Mouse (Mus musculus) midbrain, embryonic 13.5 days (tissue): ENCODE data around the gene 3110040N11Rik. TPM values are rescaled to one million over a fixed set of nuclear protein-coding genes. Genes with fewer than 3 reads are reported as not detected.

Experiments
- ATAC-seq: fragments of 200-750 bp; cut with Nextera tagmentation; 2 replicates; pipeline ENCODE4 v1.8.0; 2017; ENCODE audit warnings: mild to moderate bottlenecking, moderate TSS enrichment, moderate library complexity
- H3K27ac ChIP-seq: fragments of 300-500 bp; sonication (generic); 2 replicates; pipeline ENCODE4 v1.5.1; 2015; ENCODE audit warnings: inconsistent platforms, mild to moderate bottlenecking, moderate library complexity
- H3K27me3 ChIP-seq: fragments of 300-500 bp; sonication (generic); 2 replicates; pipeline ENCODE4 v1.6.1; 2015; ENCODE audit warnings: mild to moderate bottlenecking, inconsistent platforms
- H3K36me3 ChIP-seq: fragments of 300-500 bp; sonication (generic); 2 replicates; pipeline ENCODE4 v1.6.1; 2015; ENCODE audit warnings: mild to moderate bottlenecking, inconsistent platforms
- H3K4me1 ChIP-seq: fragments of 300-500 bp; sonication (generic); replicated peaks from 2 replicates; pipeline ENCODE4 v1.6.1; 2015; ENCODE audit warnings: inconsistent platforms
- H3K4me2 ChIP-seq: fragments of 300-500 bp; sonication (generic); replicated peaks from 2 replicates; pipeline ENCODE4 v1.6.1; 2015; ENCODE audit warnings: moderate library complexity, mild to moderate bottlenecking, inconsistent platforms
- H3K4me3 ChIP-seq: fragments of 300-500 bp; sonication (generic); replicated peaks from 2 replicates; pipeline ENCODE4 v1.5.1; 2015; ENCODE audit warnings: mild to moderate bottlenecking, inconsistent platforms
- H3K9ac ChIP-seq: fragments of 300-500 bp; sonication (generic); replicated peaks from 2 replicates; pipeline ENCODE4 v1.6.1; 2015; ENCODE audit warnings: mild to moderate bottlenecking, inconsistent platforms
- H3K9me3 ChIP-seq: fragments of 300-500 bp; sonication (generic); 2 replicates; pipeline ENCODE4 v1.6.1; 2016; ENCODE audit warnings: mild to moderate bottlenecking, inconsistent platforms
- WGBS: fragments of 180-500 bp; shearing (Covaris S2); methylation state at CpG from one replicate; pipeline ENCODE4 v1.1.7; 2015; 5-methylcytosine and 5-hydroxymethylcytosine counted together
- polyA plus RNA-seq: library from polyadenylated mRNA; unstranded; fragments of >200 nt; fragmentation: Nextera tagmentation; extraction: Ambion mirVana; gene quantifications from 2 replicates; pipeline ENCODE4 v1.2.1, GENCODE M21; 2015

The 3110040N11Rik gene
- polyA plus RNA-seq, 1 experiment from 2014 or later, result 55.1 TPM

GRCm38 (mm10) chr7:81732183-81733089 lies 56.8 kb downstream of the 3110040N11Rik start:
- no peak overlapping the region for H3K4me3 ChIP-seq
- 88% methylated on average over 12 of the region's 12 CpGs for WGBS
- H3K9ac ChIP-seq, result no peak overlapping the region
- H3K9me3 ChIP-seq, result no peaks in the 10 kb centered on the region
- H3K27me3 ChIP-seq, result no peaks in the 10 kb centered on the region
- no peak overlapping the region for H3K4me2 ChIP-seq
- no peak overlapping the region for H3K27ac ChIP-seq
- H3K36me3 ChIP-seq, result no peaks in the 10 kb centered on the region
- no peak for ATAC-seq
- H3K4me1 ChIP-seq, result no peaks in the 10 kb centered on the region

Other genes starting within 250 kb of the 3110040N11Rik start
- 0.20 and 0.34 TPM in 2 replicates for gene Fsd2, start 222.5 kb downstream of the 3110040N11Rik start, polyA plus RNA-seq
- gene Whamm, start 218.2 kb downstream of the 3110040N11Rik start, polyA plus RNA-seq, result 4.3 and 5.5 TPM in 2 replicates
- gene Homer2, start 82.0 kb downstream of the 3110040N11Rik start, polyA plus RNA-seq, result 15.4 and 16.4 TPM in 2 replicates
- 152 and 167 TPM in 2 replicates for gene Ramac, start 26.6 kb downstream of the 3110040N11Rik start, polyA plus RNA-seq
- gene Btbd1, start 40.0 kb upstream of the 3110040N11Rik start, polyA plus RNA-seq, result 90.1 and 93.6 TPM in 2 replicates
- gene Gm10160, start 66.3 kb upstream of the 3110040N11Rik start, polyA plus RNA-seq, result not detected in 2 replicates
- gene Tm6sf1, start 69.5 kb upstream of the 3110040N11Rik start, polyA plus RNA-seq, result 8.1 and 9.8 TPM in 2 replicates
- gene Hdgfl3, start 145.0 kb upstream of the 3110040N11Rik start, polyA plus RNA-seq, result 65.7 and 66.2 TPM in 2 replicates
- 0.05 TPM in 1 of 2 replicates, not detected in the other for gene Bnc1, start 202.8 kb upstream of the 3110040N11Rik start, polyA plus RNA-seq